Comparison of ENCODE assay signal across 10 mouse cellular contexts in genomic region chr3:142688353-142688752, GRCm38 (mm10). TPM values are rescaled to one million over a fixed set of nuclear protein-coding genes. Genes with fewer than 3 reads are reported as not detected.
DNase-seq lines count a peak whose midpoint lies in the region; ATAC-seq lines count a peak whose summit lies in the region.
"Had no signal": no experiment of that assay in that cellular context is flagged by ENCODE, and none has a peak within 500 bp of the region (broad histone marks: within the 10 kb centered on the region; RNA-seq: fewer than 3 reads in every experiment).

No protein-coding gene starts in this region.

- peak overlapping the region; percentile 36 for H3K4me2 ChIP-seq in embryonic facial prominence, embryonic 15.5 days (replicated peaks)
- H3K4me2 ChIP-seq in liver, embryonic 12.5 days, result peak overlapping the region; percentile 58

- DNase-seq in heart, adult 11 months, result peak; percentile 83
- no peak for DNase-seq in heart, postnatal 14 days
- peak; percentile 35 for DNase-seq in A20 (ENCODE audit: low read depth, low spot score)
- no peak for DNase-seq in frontal cortex, postnatal 36 days (ENCODE audit: low spot score in 2 of 2)
- no peak for DNase-seq in frontal cortex, adult 2 months (ENCODE audit: extremely low spot score in 1 of 2, low spot score in 1 of 2)
- DNase-seq in gastrocnemius, adult 18-20 months (ENCODE audit: low spot score), result no peak
- DNase-seq: B cell, adult 2 months; kidney, adult 18-20 months had no signal

- H3K4me3 ChIP-seq in embryonic facial prominence, embryonic 15.5 days (replicated peaks), result no peak overlapping the region
- peak overlapping the region; percentile 25 for H3K4me3 ChIP-seq in liver, embryonic 12.5 days

- ATAC-seq in embryonic facial prominence, embryonic 15.5 days (ENCODE audit: insufficient number of reproducible peaks, low FRiP score, low TSS enrichment, low read depth), result peak; percentile 39
- ATAC-seq in liver, embryonic 12.5 days, result peak; percentile 62

- H3K36me3 ChIP-seq in embryonic facial prominence, embryonic 15.5 days, result no peaks in the 10 kb centered on the region
- H3K36me3 ChIP-seq in liver, embryonic 12.5 days, result no peaks in the 10 kb centered on the region

- H3K27ac ChIP-seq in embryonic facial prominence, embryonic 15.5 days (replicated peaks), result no peak overlapping the region
- H3K27ac ChIP-seq in liver, embryonic 12.5 days, result no peak overlapping the region

- H3K4me1 ChIP-seq in embryonic facial prominence, embryonic 15.5 days, result no peaks in the 10 kb centered on the region
- H3K4me1 ChIP-seq in liver, embryonic 12.5 days, result peaks cover 6% of the 10 kb centered on the region

- 38% methylated on average over 13 of the region's 13 CpGs for WGBS in embryonic facial prominence, embryonic 15.5 days
- WGBS in liver, embryonic 12.5 days (ENCODE audit: insufficient replicate concordance), result 34% methylated on average over 13 of the region's 13 CpGs

- 0 out of 2 replicates have a peak, but pooled peaks cover 3% of the 10 kb centered on the region for H3K9me3 ChIP-seq in embryonic facial prominence, embryonic 15.5 days (replicated peaks)
- H3K9me3 ChIP-seq in liver, embryonic 12.5 days (replicated peaks), result peaks cover 14% of the 10 kb centered on the region

- no peaks in the 10 kb centered on the region for H3K27me3 ChIP-seq in embryonic facial prominence, embryonic 15.5 days
- H3K27me3 ChIP-seq in liver, embryonic 12.5 days (replicated peaks), result no peaks in the 10 kb centered on the region

- intact Hi-C loops in heart, postnatal 14 days (cut with DNase I), result no loop called here

- H3K9ac ChIP-seq in embryonic facial prominence, embryonic 15.5 days, result no peak overlapping the region
- no peak overlapping the region for H3K9ac ChIP-seq in liver, embryonic 12.5 days

RNA-seq across cellular contexts. Expression of gene Kyat3, which starts 12.5 kb away (rescaled TPM):
- total RNA-seq in heart, postnatal 14 days (2021), result 1 to 10 TPM; 5.4 to 8.2 TPM
- 14.5 and 15.0 TPM in 2 replicates for polyA plus RNA-seq in embryonic facial prominence, embryonic 15.5 days (2015; fragmentation: Nextera tagmentation; extraction: Ambion mirVana)
- polyA plus RNA-seq in liver, embryonic 12.5 days (2016; fragmentation: Nextera tagmentation; extraction: Ambion mirVana), result 9.5 and 11.0 TPM in 2 replicates
- polyA plus RNA-seq in frontal cortex, adult 2 months (2012; rRNA removed), result 5.4 and 6.0 TPM in 2 replicates
- 10 to 100 TPM; 10.4 to 10.6 TPM for total RNA-seq in gastrocnemius, adult 18-20 months (2021)

Comparison
In these comparisons a context has a peak if more than half of its experiments do, and no peak if none do; other contexts are left out.
1. DNase-seq: peak in heart, adult 11 months (single experiment) and A20 (single experiment); none in heart, postnatal 14 days (0 of 2), frontal cortex, postnatal 36 days (0 of 2), frontal cortex, adult 2 months (0 of 2) and gastrocnemius, adult 18-20 months (single experiment).